Mouse (Mus musculus) thymus, postnatal 25 days (tissue): ENCODE measurements around the gene Sema7a.

ENCODE experiments used
- DNase-seq: peaks from one replicate; pipeline ENCODE4 v3.0.0; 2022

Sema7a gene

DNA sequence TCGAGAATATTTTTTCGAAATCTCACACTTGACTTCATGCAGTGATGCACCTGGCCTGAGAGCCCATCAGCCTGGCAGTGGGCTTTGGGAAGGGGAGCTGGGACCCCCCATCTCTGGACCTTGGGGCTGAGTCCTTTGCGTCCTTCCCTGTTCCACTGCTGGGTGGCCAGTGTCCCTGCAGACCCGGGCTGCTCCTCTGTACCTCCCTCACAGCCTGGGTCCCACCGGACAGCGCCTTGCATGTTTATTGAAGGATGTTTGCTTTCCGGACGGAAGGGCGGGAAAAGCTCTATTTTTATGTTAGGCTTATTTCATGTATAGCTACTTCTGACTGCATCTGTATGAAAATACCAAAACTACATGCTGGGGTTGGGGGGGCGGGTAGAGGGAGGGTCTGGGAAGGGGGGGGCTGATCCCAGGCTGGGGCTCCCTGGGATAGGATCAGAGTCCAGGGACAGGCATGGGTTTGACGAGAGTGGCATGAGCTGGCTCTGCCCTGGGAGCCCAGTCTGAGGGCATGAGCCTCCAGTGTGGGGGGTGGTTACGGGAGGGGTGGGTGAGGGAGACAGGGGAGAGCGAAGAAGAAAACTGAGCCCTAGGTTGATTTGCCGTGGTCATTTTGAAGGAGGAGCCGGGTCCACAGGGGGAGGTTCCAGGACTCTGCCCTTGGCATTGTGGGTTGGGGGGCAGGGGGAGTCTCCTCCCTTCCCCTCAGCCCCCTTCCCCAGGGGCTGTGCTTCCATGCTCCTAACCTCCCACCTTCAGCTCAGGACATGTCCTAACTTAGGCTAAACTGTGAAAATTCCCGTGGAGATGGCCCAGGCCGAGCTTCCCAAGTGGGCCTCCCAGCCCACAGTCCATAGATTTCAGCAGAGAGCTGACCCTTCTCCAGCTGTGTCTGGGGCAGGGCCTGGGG, 22.2 kb downstream of the Sema7a start:
- DNase-seq: no peak

DNA sequence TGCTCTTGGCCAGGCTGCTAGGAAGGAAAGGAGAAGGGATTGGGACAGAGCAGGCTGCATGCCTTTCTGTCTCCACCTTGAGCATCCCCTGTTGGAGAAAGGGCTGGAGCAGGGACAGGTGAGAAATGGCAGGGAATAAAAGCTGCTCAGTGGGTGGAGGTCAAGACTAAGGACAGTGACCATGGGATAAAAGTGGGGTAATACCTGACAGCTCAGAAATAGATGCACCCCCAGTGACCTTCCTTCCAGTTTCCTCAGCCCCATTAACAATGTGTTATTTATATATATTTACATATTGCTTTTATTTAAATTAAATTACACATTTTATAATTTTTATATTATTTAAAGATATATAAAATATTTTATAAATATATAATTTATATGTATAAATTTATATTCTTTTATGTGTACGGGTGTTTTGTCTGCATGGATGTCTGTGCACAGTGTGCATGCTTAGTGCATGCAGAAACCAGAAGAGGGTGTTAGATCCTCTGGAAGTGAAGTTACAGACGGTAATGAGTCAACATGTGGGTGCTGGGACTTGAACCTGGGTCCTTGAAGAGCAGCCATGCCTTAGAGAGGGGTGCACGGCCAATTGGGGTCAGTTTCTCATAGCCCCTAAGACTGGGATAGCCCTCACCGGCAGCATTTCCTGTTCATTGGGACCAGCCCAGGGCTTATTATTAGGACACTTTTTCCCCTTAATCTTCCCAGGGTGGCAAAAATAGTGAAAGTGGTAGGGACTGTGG, 23.5 kb downstream of the Sema7a start:
- DNase-seq: no peak

DNA sequence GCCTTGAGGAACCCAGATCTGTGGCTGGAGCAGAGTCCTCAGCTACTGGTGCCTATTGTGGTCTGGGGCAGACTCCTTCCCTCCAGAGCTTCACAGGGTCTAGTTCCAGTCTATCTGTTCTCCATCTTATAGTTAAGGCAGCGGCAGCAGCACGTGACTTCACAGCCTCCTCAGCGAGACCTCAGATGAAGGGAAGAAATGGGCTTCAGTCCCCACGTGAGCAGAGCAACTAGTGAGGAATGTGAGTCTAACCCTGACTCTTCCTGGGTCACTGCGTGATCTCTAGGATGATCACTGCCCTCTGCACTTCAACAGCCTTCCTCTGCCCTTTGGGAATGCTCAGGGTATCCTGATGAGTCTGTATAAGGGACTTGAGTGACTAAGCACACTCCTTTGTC, 24.1 kb downstream of the Sema7a start:
- DNase-seq: no peak

DNA sequence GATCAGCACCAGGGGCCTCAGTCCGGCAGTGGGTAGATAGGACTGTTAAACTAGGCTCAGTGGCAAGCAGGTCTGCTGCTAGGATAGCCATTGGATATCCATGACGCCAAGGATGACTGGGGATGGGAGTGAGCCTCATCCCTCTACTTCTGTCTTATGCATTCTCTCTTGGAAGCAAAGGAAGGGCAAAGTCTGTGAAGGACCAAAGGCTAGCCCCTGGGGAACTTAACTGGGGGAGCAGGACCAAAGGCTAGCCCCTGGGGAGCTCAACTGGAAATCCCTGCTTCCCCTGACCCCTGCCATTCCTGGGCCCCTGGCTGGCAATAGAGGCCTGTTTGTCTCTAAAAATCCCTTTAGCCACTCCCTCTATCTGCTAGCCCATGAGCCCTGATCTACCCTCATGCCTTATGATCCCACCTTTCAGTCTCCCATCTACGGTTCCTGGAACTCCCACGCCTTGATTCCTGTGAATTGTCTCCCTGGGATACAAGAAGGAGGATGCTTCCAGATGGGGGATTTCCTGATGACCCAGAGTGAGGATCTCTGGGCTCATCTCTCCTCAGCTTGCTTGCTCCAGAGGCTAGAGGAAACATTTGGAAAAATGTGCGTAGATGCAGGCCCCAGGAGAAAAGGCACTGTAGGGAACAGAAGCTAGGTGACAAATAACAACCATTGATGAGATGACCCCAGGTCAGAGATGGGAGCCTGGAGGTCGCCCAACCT, 24.8 kb downstream of the Sema7a start:
- DNase-seq: no peak

DNA sequence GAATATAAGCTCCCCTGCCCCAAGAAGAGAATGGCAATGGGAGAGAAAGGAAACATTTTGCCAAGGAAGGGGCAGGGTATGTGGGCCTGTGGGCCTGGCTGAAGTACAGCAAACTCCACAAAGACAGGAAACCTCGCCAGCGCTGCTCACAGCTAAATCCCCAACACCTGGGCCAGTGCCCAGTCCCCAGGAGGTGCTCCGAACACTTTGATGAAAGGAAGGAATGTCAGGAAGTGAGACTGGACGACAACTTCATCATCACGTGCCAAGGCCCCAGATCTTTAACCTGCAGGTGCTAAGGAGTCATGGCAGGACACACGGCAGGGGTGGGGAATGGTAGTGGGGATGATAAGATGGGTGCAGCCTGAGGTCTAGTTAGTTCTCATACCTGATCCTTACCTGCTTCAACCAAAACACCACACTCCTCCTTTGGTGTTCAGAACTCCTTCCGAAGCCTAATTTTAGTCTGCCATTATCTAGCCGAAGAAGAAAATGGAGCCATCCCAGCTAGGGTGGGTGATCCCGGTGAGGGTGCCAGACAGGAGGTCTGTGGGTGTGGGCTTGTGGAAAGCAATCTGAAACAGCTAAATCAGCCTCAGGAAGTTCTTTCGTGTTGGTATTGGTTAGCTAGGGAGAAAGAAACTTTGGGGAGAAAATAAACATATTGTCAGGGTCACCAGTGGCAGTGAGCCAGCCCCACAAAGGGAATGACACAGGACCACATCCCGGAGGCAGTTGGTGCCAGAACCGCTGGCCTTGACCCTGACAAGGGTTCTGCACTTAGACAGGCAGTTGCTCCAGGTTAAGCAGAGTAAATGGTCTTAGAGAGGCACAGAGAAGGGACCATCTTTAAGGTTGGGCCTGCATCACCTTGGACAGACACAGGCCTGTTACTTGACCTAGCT, 25.6 kb downstream of the Sema7a start:
- no peak for DNase-seq

DNA sequence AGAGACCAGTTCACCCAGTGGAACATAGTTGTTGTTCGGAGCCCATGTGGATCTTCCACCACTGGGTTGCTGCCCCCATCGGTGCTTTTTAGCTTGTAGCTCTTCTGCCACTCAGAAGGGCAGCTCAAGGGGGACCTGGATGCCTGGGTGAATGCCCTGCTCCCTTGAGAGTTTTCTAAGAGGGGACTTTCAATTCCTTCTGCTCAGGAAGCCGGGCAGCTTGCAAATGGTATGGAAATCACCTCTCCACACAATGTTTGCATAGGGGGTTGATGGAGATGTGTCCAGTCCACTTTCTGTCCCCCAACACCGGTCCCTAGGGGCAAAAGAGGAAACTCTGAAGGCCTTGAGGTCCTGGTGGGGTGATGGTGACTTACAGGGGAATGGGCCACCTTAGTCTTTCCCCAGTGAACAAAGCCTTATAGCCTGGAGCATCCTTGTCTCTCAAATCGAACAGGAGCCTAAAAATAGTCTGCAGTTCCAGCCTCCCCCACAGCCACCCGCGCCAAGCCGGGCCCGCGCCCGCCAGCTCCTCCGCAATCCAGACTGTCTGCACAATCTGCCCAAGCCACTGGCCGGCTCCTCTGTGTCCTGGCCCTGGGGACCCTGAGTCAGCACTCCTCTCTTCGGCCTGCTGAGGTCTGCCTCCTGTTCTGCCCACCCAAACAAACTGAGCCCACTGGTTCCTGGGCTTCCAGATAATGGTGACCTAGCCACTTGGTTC, 27.5 kb downstream of the Sema7a start:
- DNase-seq: no peak

DNA sequence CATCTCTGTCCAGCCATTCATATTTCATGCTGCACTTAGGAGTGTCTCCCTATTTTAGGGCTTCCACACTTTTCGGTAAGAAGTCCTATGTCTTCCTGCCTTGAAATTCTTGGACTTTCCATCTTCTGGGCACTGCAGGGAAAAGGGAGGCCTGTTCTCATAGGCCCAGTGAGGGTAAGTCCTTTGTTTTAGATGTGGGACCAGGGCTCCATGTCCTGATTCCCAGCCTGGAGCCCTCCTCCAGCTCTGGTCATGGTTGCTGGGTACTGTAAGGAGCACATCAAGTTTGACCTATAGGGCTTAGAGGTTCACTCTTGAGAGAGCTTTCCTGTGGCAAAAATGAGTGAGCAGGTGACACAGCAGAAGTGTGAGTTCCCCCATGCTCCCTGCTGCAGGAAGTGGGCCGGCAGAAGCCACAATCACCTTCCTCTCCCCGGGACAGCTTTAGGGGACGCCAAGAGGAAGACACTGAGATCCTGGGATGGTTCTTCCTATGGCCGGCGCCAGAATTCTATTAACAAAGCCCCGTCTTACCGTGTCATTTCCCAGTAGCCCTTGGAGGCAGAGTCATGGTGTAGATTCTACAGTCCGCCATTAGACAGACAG, 28.4 kb downstream of the Sema7a start:
- peak; percentile 73 for DNase-seq

DNA sequence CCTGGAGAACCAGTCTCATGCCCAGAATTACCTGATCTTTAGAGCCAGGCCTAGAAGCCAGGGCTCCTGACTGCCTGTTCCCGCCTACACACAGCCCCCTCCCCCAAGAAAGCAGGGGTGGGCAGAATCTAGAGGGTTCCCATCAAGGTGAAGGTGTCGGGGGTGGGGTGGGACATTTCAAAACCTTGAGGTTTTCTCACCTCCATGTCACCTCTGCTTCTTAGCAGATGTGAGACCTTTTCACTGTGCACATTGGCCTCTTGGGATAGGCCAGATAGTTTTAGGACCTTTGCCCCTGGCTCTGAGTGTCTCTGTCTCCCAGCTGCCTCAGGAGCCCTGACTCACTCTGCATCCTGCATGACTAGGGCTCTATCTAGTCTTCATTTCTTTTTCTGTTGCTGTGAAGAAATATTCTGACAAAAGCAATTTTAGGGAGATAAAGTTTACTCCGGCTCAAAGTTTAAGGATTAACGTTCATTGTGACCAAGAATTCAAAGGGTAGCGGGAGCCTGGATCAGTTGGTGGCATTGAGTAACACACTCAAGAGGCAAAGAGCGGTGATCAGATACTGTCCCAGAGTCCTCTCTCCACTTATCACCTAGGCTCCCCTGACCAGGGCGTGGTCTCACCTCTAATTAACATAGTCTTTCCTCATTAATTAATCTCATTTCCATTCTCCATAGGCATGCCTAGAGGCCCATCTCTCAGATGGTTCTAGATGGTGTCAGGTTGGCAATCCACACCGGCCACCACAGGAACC, 29.1 kb downstream of the Sema7a start:
- DNase-seq: no peak

DNA sequence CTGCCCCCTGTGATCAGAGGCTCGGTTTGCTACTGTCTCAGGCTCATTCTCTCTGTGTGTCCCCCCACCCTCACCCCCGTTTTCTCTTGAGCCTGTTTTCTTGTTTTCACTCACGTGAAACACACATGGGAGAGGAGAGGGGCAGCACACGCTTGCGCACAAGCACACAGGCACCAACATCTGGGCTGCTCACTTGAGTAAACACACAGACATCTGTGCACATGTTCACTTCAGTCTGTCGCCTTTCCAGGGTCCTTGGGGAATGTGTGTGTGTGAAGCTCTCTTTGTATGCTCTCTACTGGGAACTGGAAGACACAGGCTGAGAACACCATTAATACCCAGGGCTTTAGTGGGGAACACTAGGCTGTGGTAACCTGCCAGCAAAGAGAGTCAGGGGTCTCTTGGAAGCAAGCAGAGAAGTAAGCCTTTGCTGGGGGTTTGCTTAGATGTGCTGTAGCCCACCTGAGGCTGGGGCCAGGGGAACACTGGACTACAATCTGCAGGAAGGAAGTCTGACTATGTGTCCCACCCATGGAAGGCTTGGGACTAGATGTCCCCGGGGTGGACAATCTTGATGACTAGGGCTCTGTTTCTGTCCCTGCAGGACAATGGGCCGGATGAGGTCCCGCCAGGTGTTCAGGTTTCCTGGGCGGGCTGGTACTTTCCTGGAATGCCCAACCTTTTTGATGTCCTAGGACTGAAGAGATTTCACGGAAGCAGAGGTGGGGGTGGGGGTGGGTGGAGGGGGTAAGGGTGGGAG, 30.0 kb downstream of the Sema7a start:
- peak; percentile 60 for DNase-seq

DNA sequence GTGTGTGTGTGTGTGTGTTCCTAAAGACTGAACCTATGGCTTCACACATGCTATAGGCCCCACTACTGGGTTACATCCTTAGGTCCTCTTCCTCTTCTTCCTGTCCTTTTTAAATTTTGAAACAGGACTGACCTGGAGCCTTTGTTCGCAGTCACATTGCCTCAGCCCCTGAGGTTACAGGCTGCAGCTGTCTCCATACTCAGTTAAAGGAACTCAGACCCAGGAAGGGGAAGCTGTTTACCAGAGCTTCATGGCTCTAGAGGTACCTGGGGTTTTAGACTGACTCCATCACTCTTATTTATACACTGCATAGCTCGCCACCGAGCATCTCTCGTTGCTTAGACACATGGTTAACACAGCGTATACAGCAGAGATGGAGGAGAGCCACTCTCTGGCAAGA, 31.5 kb downstream of the Sema7a start:
- peak; percentile 56 for DNase-seq

DNA sequence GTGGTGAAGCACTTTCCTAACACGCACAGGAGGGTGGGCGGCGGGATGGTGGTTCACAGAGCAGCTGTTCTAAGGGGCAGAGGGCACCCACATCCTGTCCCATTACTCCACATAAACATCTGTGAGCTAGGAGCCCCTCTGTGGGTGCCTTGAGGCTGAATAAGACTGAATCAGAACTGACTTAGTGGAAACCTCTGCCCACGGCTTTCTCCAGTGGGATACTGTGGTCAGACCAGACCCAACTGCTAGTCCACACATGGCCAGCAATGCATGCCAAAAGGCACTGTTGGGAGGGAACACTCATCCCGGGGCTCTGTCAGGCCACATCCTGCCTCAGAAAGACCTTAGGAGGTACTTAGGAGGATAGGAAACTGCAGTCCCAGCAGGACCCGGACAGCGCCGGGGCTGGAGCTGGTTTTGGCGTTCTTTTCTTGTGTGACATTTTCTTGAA, 32.3 kb downstream of the Sema7a start:
- DNase-seq: peak; percentile 88

DNA sequence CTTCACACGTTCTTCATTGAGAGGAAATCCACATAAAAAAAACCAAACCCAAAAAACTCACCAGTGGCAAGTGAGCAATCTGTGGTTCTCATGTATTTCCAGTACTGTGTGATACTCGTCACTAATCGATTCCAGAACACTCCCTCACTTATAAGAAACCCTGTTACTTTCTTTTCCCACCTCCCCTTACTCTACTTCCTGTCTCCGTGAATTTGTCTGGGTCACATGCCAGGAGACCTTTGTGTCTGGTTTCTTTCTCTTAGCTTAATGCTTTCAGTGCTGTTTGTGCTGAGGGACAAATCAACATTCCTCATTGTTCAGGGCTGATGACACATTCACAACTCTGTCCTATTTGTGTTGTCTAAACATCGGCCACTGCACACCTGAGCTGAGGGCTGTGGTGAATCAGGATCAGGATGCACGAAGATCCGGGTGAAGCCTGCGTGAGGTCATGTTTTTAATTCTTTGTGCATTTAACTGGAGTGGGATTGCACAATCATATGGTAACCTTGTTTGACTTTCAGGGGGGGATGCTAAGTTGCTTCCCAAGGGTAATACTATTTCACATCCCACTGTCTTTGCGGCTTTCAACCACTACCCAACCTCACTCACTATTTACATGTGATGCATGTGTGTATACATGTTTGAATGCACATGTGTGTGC, 33.0 kb downstream of the Sema7a start:
- DNase-seq: no peak

DNA sequence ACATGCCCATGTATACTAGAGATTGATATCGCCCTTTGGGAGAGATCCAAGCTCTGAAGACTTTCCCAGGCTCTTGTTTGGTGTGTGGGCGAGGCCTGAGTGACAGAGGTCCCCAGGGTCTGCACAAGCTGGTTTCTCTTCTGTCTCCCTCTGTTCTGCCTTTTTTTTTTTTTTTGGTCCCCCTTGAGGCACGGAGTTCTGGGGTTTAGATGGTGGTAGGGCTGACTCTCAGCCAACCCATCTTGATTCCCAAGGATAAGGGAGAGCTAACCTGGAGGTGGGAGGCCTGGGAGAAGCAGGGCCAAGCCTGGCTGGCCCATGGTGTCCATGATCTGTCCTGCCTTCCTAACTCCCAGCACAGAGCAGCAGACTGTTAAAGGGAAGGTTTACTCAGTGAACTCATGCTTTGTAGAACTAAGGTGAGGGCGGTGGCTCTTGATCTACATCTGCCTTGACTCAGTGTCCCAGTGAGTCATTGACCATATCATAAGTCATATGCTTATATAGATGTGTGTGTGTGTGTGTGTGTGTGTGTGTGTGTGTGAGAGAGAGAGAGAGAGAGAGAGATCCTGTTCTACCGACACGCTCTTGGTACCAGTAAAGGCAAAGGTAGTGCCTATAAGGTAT, 33.6 kb downstream of the Sema7a start:
- DNase-seq: no peak

DNA sequence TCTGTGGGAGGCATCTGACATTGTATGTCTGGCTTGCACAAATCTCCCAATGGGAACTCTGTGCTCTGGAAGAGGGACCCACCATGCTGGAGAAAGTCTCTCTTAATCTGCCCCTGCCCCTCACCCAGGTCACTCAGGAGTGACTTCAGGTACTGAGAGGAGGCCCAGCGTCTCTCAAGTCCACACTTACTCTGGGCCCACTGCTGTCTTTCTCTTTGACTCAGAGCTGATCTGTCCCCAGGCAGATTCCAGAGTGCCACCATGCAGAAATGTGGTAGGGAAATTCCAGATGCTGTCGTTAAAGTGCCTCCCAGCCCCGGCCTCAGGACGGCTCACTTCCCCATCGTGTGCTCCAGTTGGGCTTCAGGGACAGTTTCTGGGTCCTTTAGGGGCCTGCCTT, 34.3 kb downstream of the Sema7a start:
- no peak for DNase-seq

DNA sequence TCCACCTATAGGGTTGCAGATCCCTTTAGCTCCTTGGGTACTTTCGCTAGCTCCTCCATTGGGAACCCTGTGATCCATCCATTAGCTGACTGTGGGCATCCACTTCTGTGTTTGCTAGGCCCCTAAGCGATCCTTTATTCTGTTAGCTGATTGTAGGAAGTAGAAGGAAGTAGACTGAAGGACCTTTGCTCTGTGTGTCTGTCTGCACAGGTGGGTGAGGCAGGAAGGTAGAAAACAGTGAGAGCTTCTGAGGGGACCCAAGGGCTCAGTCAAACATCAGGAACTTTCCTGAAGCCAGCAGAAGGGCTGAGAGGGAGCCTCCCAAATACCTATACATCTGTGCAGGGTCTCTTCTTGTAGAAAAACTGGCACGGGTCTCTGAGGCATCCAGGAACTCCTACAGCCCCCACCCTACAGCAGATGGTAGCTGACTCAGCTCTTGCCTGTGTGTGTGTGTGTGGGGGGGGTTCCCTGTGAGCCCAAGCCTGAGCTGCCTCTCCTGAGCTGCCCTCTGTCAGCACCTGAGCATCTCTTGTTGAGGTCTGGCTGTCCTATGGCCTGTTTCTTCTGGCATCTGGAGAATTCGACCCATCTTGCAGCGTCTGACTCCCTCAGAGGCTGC, 35.4 kb downstream of the Sema7a start:
- DNase-seq: peak; percentile 56

DNA sequence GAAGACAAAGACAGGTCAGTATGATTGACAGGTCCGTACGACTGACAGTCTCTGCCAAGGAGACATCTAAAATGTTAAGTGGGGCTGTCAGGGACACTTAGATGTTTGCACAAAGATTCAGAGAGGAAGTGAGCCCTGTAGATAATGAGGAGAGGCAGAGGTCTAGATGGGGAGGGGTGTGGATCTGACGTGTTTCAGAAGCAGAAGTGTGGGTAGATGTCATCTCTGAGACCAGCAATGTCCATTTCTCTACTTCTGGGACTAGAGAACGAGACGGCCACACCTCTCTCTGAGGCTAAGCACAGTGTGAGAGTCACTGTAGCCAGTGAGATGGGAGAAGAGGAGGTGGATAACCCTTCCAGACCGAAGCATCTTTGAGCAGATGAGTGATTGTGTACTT, 38.1 kb downstream of the Sema7a start:
- DNase-seq: no peak

DNA sequence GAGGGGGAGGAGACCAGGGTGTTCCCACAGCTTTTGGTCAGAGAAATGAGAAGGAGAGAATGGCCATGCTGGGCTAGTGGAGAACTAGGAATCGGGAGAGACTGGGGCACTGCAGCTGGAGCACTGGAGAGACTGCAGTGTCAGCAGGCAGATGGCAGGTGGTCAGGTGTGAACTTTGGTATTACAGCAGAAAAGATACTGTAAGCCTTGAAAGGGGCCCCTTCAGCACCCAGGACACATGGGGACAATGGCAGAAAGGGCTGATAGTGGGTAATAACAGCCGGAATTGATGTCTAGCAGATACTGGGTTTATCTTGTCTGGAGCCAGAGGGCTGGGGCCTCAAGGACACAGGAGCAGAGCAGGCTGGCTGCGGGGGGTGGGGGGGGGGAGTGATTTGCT, 38.9 kb downstream of the Sema7a start:
- DNase-seq: no peak

DNA sequence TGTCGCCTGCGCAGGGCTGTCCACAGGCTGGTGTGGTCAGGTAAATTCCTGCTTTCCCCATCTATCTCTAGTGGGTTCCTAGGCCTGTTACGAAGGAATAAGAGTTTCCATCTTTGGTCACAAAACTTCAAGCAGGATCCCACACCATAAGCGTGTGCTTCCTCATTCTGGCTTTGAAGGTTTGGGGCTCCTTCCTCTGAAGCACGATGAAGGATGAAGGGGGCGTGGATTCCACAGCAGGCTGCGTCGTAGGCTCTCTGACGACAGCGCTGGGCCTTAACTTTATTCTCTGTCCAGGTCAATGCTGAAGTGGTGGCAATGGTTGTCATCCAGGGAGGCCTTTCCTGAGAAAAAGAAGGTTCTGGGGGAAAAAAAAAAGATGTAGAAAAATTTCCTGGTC, 40.7 kb downstream of the Sema7a start:
- DNase-seq: peak; percentile 55
